Mouse (Mus musculus): ENCODE measurements around the gene Olfr1351.
"Not testable (repeated sequence)": the region's sequence is repeated elsewhere in the genome, so short reads cannot be mapped to it uniquely, and the experiment has no call there.

Olfr1351 gene

GRCm38 (mm10) chr10:79012172-79012571, at the start of gene Olfr1351:
Gene Olfr1351 (plus strand): TSS chr10:79012472.
- DNase-seq, result no peak

- DNase-seq, result not testable (repeated sequence)
Measured at GRCm38 (mm10) chr10:78963009-78963408, 49.3 kb upstream of the Olfr1351 start, which contains the start of gene Olfr1353. Gene Olfr1353 (plus strand): TSS chr10:78963309.

- DNase-seq, result no peak
Measured at GRCm38 (mm10) chr10:78980750-78981149, 31.5 kb upstream of the Olfr1351 start, which contains the start of gene Olfr1352. Gene Olfr1352 (plus strand): TSS chr10:78981050.

- no peak for DNase-seq
Measured at GRCm38 (mm10) chr10:79028441-79028840, 16.2 kb downstream of the Olfr1351 start, which contains the start of gene Olfr57. Gene Olfr57 (plus strand): TSS chr10:79028741.

GRCm38 (mm10) chr10:79042457-79042856, 30.2 kb downstream of the Olfr1351 start:
- not testable (repeated sequence) for DNase-seq

GRCm38 (mm10) chr10:79057370-79057769, 45.1 kb downstream of the Olfr1351 start:
- DNase-seq, result not testable (repeated sequence)

Data from B cell, adult 2 months (primary cell).